Comparison of ENCODE assay signal across 27 mouse cellular contexts in genomic region chr1:52581744-52582143, GRCm38 (mm10). TPM values are rescaled to one million over a fixed set of nuclear protein-coding genes. Genes with fewer than 3 reads are reported as not detected.
DNase-seq lines count a peak whose midpoint lies in the region.
"Had no signal": no experiment of that assay in that cellular context is flagged by ENCODE, and none has a peak within 500 bp of the region (broad histone marks: within the 10 kb centered on the region; RNA-seq: fewer than 3 reads in every experiment).

No protein-coding gene starts in this region.

- 81% methylated on average over 6 of the region's 6 CpGs for WGBS in midbrain, embryonic 10.5 days

- H3K27ac ChIP-seq in midbrain, embryonic 10.5 days (replicated peaks), result no peak overlapping the region
- H3K27ac ChIP-seq: embryonic facial prominence, embryonic 12.5 days; embryonic facial prominence, embryonic 15.5 days; gastrocnemius, adult 2 months; heart, embryonic 13.5 days; hindbrain, embryonic 14.5 days; hindbrain, postnatal 0 days had no signal

- DNase-seq in spleen, postnatal 36 days (ENCODE audit: low spot score in 2 of 2), result peak; percentile 26 to 33
- DNase-seq in spleen, adult 12 weeks (ENCODE audit: low spot score), result no peak
- peak; percentile 29 for DNase-seq in A20 (ENCODE audit: low read depth, low spot score)
- peak; percentile 32 to 34 for DNase-seq in B cell, adult 2 months
- peak; percentile 54 for DNase-seq in thymus, postnatal 25 days
- no peak for DNase-seq in adrenal gland, postnatal 14 days
- DNase-seq in adrenal gland, adult 8-10 months, result no peak
- DNase-seq in midbrain, embryonic 10.5 days (ENCODE audit: low spot score), result no peak
- DNase-seq: adrenal gland, adult 2 months; adrenal gland, postnatal 36 days; cerebellum, adult 2 months; cerebellum, adult 9-11 months; cerebellum, postnatal 25 days; forebrain, postnatal 0 days; gastrocnemius, adult 2 months; gastrocnemius, postnatal 25 days; heart, adult 18-20 months; heart, postnatal 14 days; heart, postnatal 4 days had no signal

- peaks cover 4% of the 10 kb centered on the region; the same call in 1 of the 2 replicates for H3K4me1 ChIP-seq in midbrain, embryonic 10.5 days

- no peaks in the 10 kb centered on the region for H3K27me3 ChIP-seq in midbrain, embryonic 10.5 days (ENCODE audit: low read depth, poor library complexity, severe bottlenecking)
- H3K27me3 ChIP-seq: CH12.LX; embryonic facial prominence, embryonic 12.5 days; embryonic facial prominence, embryonic 15.5 days; heart, embryonic 13.5 days; Patski had no signal

- H3K4me3 ChIP-seq in midbrain, embryonic 10.5 days, result no peak overlapping the region
- H3K4me3 ChIP-seq: embryonic facial prominence, embryonic 12.5 days; embryonic facial prominence, embryonic 15.5 days; gastrocnemius, adult 2 months; heart, embryonic 13.5 days had no signal

- no peaks in the 10 kb centered on the region for H3K36me3 ChIP-seq in midbrain, embryonic 10.5 days
- H3K36me3 ChIP-seq: embryonic facial prominence, embryonic 12.5 days; embryonic facial prominence, embryonic 15.5 days; G1E; heart, embryonic 13.5 days had no signal

- no peaks in the 10 kb centered on the region for H3K9me3 ChIP-seq in midbrain, embryonic 10.5 days (replicated peaks)
- H3K9me3 ChIP-seq: embryonic facial prominence, embryonic 12.5 days; embryonic facial prominence, embryonic 15.5 days; G1E; heart, embryonic 13.5 days had no signal

RNA-seq across cellular contexts. Expression of gene Nemp2, which starts 48.8 kb away (rescaled TPM):
- total RNA-seq in adrenal gland, postnatal 14 days (2021), result 3.2 and 5.4 TPM in 2 replicates
- 1 to 10 TPM; 3.2 to 5.9 (median 4.9) TPM for total RNA-seq in adrenal gland, adult 8-10 months (2022)
- 8.7 and 9.8 TPM in 2 replicates for polyA plus RNA-seq in midbrain, embryonic 10.5 days (2016; fragmentation: Nextera tagmentation; extraction: Ambion mirVana)

Comparison
In these comparisons a context has a peak if more than half of its experiments do, and no peak if none do; other contexts are left out.
1. DNase-seq: peak in spleen, postnatal 36 days (2 of 2), A20 (single experiment), B cell, adult 2 months (2 of 2) and thymus, postnatal 25 days (single experiment); none in spleen, adult 12 weeks (single experiment), adrenal gland, postnatal 14 days (single experiment), adrenal gland, adult 8-10 months (single experiment) and midbrain, embryonic 10.5 days (single experiment).